Mouse (Mus musculus): ENCODE measurements at regions not wholly inside any gene's neighbourhood (a gene's known extent, or its start where the extent isn't known, plus 50 kb on each side); places are given as distances from the start of the nearest gene placed in this dataset.
A peak's percentile ranks its signal among the peaks of the same experiment; 100 is the strongest.

DNA sequence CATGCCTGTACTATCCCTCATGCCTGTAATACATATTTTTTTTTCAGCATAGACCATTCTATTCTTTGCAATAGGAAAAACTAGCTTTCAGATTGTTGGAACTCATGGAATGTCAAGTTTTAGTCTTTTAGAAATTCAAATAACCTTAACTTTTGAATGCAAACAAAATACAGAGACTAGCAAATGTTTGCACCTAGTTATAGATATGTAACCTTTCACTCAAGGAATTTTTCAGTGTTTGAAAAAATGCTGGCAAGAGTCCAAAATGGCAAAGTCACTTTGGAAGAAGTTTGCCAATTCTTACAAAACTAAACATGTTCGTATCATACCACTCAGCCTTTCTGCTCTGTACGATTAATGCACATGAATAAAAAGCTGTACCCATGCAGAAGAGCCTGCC lies 409.6 kb downstream of the Klf5 start:
- WGBS: 16% methylated on average over 2 of the region's 2 CpGs
- H3K9ac ChIP-seq: no peak overlapping the region
- no peak overlapping the region for H3K27ac ChIP-seq (ENCODE audit: low read depth)
- no peak overlapping the region for H3K4me2 ChIP-seq
- no peak for TF ChIP-seq CTCF (IDR thresholded peaks at IDR 0.05; ENCODE audit: low read depth)
- DNase-seq (peak; percentile 82), ATAC-seq (ENCODE audit: insufficient read depth) (peak; percentile 50)
- H3K4me1 ChIP-seq (ENCODE audit: insufficient read depth): no peaks in the 10 kb centered on the region; the same call in 1 of the 2 replicates
- no peaks in the 10 kb centered on the region for H3K9me3 ChIP-seq (ENCODE audit: low read depth, low read length)
- no peak overlapping the region for H3K4me3 ChIP-seq (ENCODE audit: low read depth, low read length)
- no peaks in the 10 kb centered on the region for H3K27me3 ChIP-seq (ENCODE audit: insufficient read depth, low read length)
- no peaks in the 10 kb centered on the region for H3K36me3 ChIP-seq (ENCODE audit: insufficient read depth)

DNA sequence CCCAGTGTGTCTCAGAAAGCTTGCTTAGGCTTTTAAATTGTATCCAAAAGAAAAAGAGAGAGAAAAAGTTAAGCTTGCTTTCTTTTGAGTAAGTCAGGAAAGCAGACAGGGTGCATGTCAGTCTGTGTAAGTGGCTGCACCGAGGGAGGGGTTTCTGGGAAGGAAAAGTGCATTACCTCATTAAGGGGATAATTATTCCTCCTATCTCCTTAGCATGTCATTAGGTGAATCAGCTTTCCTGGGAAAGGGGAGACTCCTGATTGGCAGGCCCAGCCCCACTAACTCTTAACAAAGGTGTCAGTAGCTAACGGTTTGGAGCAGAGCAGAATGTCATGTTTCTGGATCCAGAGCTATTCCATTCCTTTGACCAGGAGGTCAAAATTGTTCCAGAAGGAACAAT lies 411.3 kb downstream of the Klf5 start:
- Histone ChIP-seq H3K9me3 (ENCODE audit: low read depth, low read length) (no peaks in the 10 kb centered on the region), H3K36me3 (ENCODE audit: insufficient read depth) (no peaks in the 10 kb centered on the region), H3K27ac (ENCODE audit: low read depth) (no peak overlapping the region), H3K4me1 (ENCODE audit: insufficient read depth) (no peaks in the 10 kb centered on the region; the same call in 1 of the 2 replicates), H3K4me2 (no peak overlapping the region), H3K4me3 (ENCODE audit: low read depth, low read length) (no peak overlapping the region), H3K27me3 (ENCODE audit: insufficient read depth, low read length) (no peaks in the 10 kb centered on the region), H3K9ac (no peak overlapping the region)
- no peak for TF ChIP-seq CTCF (IDR thresholded peaks at IDR 0.05; ENCODE audit: low read depth)
- WGBS: 51% methylated on average over 2 of the region's 2 CpGs
- DNase-seq (no peak), ATAC-seq (ENCODE audit: insufficient read depth) (no peak)

DNA sequence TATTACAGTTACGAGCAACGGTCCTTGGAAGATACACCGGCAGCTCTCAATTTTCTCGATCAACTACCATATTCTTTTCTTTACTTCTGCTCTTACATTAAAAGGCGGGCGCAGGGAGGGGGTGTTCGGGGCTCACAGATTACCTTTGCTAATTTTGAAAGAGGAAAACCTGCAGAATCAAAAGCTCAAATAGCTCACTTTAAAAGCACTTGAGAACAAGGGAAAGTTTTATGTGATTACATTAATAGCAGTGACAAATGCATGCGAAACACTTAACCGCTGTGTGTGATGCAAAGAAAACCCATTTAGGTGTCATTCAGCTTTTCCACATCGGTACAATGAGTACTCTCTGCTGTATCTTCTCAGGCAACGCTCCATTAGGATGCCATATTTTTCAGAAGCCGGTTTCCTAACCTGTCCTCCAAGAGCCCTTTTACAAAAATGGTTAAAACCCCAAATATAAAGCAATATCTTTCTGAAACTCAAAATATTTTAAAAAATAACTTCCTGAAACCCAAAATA lies 412.2 kb downstream of the Klf5 start:
- ATAC-seq (ENCODE audit: insufficient read depth): no peak

DNA sequence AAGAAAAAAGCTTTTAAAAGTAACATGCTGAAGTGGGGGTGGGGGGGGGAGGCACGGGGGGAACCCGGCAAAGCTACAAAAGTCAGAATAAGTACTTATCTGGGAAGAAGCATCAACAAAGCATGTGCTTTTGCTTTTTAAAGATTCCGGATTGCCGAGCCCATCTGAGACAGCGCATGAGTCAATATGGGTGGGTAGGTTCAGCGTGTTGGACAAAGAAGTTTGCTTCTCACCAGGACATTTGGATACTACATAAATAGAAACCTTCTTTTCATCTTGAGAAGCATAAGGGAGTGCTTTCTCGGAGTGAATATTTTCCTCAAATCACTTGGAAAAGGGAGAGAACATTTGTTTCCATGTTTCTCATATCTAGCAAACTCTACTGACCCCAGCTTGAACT lies 414.1 kb downstream of the Klf5 start:
- H3K9me3 ChIP-seq (ENCODE audit: low read depth, low read length): no peaks in the 10 kb centered on the region
- DNase-seq: no peak
- no peak overlapping the region for H3K9ac ChIP-seq
- H3K4me1 ChIP-seq (ENCODE audit: insufficient read depth): no peaks in the 10 kb centered on the region; the same call in 1 of the 2 replicates
- WGBS: 75% methylated on average over 7 of the region's 7 CpGs
- no peak overlapping the region for H3K27ac ChIP-seq (ENCODE audit: low read depth)
- no peak overlapping the region for H3K4me2 ChIP-seq
- TF ChIP-seq CTCF (IDR thresholded peaks at IDR 0.05; ENCODE audit: low read depth): no peak
- no peak for ATAC-seq (ENCODE audit: insufficient read depth)
- no peak overlapping the region for H3K4me3 ChIP-seq (ENCODE audit: low read depth, low read length)
- H3K27me3 ChIP-seq (ENCODE audit: insufficient read depth, low read length): no peaks in the 10 kb centered on the region
- H3K36me3 ChIP-seq (ENCODE audit: insufficient read depth): no peaks in the 10 kb centered on the region

More for the DNA sequence above, 412.2 kb downstream of the Klf5 start:
- Histone ChIP-seq H3K4me1 (ENCODE audit: insufficient read depth) (no peaks in the 10 kb centered on the region; the same call in 1 of the 2 replicates), H3K9ac (no peak overlapping the region), H3K9me3 (ENCODE audit: low read depth, low read length) (no peaks in the 10 kb centered on the region), H3K4me2 (no peak overlapping the region), H3K36me3 (ENCODE audit: insufficient read depth) (no peaks in the 10 kb centered on the region), H3K27ac (ENCODE audit: low read depth) (no peak overlapping the region), H3K27me3 (ENCODE audit: insufficient read depth, low read length) (no peaks in the 10 kb centered on the region), H3K4me3 (ENCODE audit: low read depth, low read length) (no peak overlapping the region)
- WGBS: 79% methylated on average over 12 of the region's 12 CpGs
- no peak for TF ChIP-seq CTCF (IDR thresholded peaks at IDR 0.05; ENCODE audit: low read depth)
- DNase-seq: no peak

DNA sequence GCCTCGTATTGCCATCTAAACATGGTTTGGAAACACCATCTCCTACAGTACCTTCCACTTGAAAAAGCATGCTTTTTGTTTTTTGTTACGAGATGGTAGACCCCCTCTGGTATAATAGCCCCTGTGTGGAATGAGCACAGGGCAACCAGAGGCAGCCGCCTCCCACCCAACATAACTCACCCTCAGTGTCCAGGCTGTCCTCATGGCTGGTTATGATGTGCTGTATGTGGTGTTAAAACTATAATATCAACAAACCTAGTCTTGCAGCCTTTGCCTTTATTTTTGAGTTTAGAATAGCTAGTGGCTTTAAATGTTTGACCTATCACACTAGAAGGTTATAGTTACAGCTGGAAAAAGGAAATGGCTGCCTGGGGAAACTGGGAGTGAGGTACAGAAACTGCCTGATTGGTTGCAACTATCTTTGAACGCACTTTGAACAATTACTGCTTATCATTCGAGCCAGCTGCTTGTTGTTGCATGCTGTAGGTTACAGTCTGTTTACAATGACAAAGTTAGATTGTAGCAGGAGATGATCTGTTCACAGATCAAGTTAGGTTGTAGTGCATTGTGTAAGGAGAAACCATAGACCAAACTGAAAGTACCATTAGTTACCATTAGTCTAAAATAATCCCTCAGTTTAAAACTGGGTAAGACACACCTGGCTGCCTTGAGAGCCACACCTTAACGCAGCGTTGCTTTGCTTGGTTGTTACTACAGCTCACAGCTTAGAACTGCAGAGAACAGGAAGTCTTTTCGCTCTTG lies 414.8 kb downstream of the Klf5 start:
- 64% methylated on average over 8 of the region's 8 CpGs for WGBS
- Histone ChIP-seq H3K4me2 (no peak overlapping the region), H3K4me3 (ENCODE audit: low read depth, low read length) (no peak overlapping the region), H3K36me3 (ENCODE audit: insufficient read depth) (no peaks in the 10 kb centered on the region), H3K27me3 (ENCODE audit: insufficient read depth, low read length) (no peaks in the 10 kb centered on the region), H3K9me3 (ENCODE audit: low read depth, low read length) (no peaks in the 10 kb centered on the region), H3K9ac (no peak overlapping the region), H3K4me1 (ENCODE audit: insufficient read depth) (no peaks in the 10 kb centered on the region; the same call in 1 of the 2 replicates), H3K27ac (ENCODE audit: low read depth) (no peak overlapping the region)
- no peak for DNase-seq
- no peak for TF ChIP-seq CTCF (IDR thresholded peaks at IDR 0.05; ENCODE audit: low read depth)
- ATAC-seq (ENCODE audit: insufficient read depth): peak; percentile 67; the same call in 1 of the 2 replicates

DNA sequence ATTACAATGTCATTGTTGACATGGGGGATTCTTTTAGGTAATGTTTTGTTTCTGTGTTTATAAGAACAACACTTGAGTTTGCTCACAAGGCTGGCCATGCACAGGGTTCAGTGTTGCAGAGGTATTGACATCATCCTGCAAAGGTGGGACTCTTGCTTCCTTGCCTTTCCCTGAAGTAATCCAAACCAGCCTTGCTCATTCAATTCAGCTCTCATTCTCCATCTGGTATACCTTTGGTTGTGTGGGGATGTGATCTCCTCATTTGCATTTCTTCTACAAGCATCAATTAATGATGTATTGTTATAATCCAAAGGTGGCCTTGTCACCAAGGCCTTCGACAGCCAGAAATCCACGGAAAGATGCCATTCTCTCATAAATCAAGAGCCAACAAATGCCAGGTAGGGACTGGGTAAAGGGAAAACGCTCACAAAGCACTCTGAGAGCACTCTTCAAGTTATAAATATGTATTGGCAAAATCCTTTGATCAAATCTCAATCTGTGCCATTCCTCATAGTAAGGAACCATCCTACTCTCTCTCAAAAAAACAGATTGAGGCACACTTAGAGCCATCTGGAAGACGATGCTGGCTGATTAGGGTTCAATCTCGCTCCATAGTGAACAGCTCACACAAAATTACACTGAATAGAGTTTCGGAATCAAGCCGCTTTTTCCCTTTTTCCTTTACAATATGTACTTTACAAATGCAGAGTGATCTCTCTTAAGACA lies 435.1 kb downstream of the Klf5 start:
- H3K9me3 ChIP-seq (ENCODE audit: low read depth, low read length): no peaks in the 10 kb centered on the region
- no peak for ATAC-seq (ENCODE audit: insufficient read depth)
- 82% methylated on average over 7 of the region's 7 CpGs for WGBS

DNA sequence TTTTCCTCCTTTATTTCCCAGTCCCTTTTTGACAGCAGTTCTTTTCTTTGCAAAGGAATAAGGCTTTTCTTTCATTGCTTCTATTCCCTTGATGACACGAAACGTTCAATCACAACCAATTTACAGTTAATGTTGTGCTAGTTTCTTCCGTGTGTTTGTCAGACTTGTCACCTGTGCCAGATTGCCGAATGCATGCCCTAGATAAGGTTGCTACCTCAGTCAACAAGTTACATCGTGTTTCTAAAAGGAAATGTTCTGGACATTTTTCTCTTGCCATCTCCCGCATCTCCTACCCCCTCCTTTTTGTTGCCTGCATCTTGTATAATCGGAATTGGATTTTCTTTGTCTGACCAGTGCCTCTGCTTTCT lies 435.7 kb downstream of the Klf5 start:
- no peak for TF ChIP-seq CTCF (IDR thresholded peaks at IDR 0.05; ENCODE audit: low read depth)
- WGBS: 79% methylated on average over 7 of the region's 7 CpGs
- Histone ChIP-seq H3K27ac (ENCODE audit: low read depth) (no peak overlapping the region), H3K36me3 (ENCODE audit: insufficient read depth) (no peaks in the 10 kb centered on the region), H3K27me3 (ENCODE audit: insufficient read depth, low read length) (no peaks in the 10 kb centered on the region), H3K4me3 (ENCODE audit: low read depth, low read length) (no peak overlapping the region), H3K9me3 (ENCODE audit: low read depth, low read length) (no peaks in the 10 kb centered on the region), H3K4me2 (no peak overlapping the region), H3K9ac (no peak overlapping the region), H3K4me1 (ENCODE audit: insufficient read depth) (no peaks in the 10 kb centered on the region)
- ATAC-seq (ENCODE audit: insufficient read depth) (no peak), DNase-seq (no peak)

More for the DNA sequence above, 435.1 kb downstream of the Klf5 start:
- Histone ChIP-seq H3K27ac (ENCODE audit: low read depth) (no peak overlapping the region), H3K4me1 (ENCODE audit: insufficient read depth) (no peaks in the 10 kb centered on the region), H3K4me3 (ENCODE audit: low read depth, low read length) (no peak overlapping the region), H3K27me3 (ENCODE audit: insufficient read depth, low read length) (no peaks in the 10 kb centered on the region), H3K4me2 (no peak overlapping the region), H3K9ac (no peak overlapping the region), H3K36me3 (ENCODE audit: insufficient read depth) (no peaks in the 10 kb centered on the region)
- TF ChIP-seq CTCF (IDR thresholded peaks at IDR 0.05; ENCODE audit: low read depth): no peak
- no peak for DNase-seq

Data from lung, embryonic 14.5 days (tissue).